Mouse (Mus musculus) CD8-positive naive resting alpha-beta T cell, adult 57 days (primary cell): ENCODE results near the gene Gpr18. TPM values are rescaled to one million over a fixed set of nuclear protein-coding genes. Genes with fewer than 3 reads are reported as not detected.

ENCODE experiments used
- total RNA-seq: library from RNA; stranded (reverse); gene quantifications from one replicate; pipeline ENCODE4 v1.2.4, GENCODE M21; 2023

Gpr18 gene
- 159 TPM for total RNA-seq

GRCm38 (mm10) chr14:121915621-121916020 lies at the start of gene Gpr18:
Gpr18 (minus strand) TSS chr14:121915781.

GRCm38 (mm10) chr14:121964990-121965389 lies 49.4 kb upstream of the Gpr18 start, which contains the start of gene Gpr183:
Gpr183 (minus strand) TSS chr14:121965195.

GRCm38 (mm10) chr14:121878176-121878858 lies 37.3 kb downstream of the Gpr18 start, which contains the start of gene Ubac2:
Ubac2 (plus strand) TSS chr14:121878620.

Other genes starting within 250 kb of the Gpr18 start
- gene Dock9, start 117.9 kb downstream of the Gpr18 start, total RNA-seq: 16.7 TPM
- gene Ubac2, start 37.2 kb downstream of the Gpr18 start, total RNA-seq: 100 TPM
- gene Gpr183, start 49.4 kb upstream of the Gpr18 start, total RNA-seq: 141 TPM
- 2.9 TPM for gene Timm8a2, start 118.9 kb upstream of the Gpr18 start, total RNA-seq
- 74.5 TPM for gene Tm9sf2, start 191.3 kb upstream of the Gpr18 start, total RNA-seq